Mouse (Mus musculus): ENCODE measurements around the gene Cav3. TPM values are rescaled to one million over a fixed set of nuclear protein-coding genes. Genes with fewer than 3 reads are reported as not detected.

Cav3 gene
- total RNA-seq, 2 experiments from 2014 or later = 0.69 to 0.96 TPM

GRCm38 (mm10) chr6:112493371-112493770 lies 34.1 kb downstream of the Cav3 start:
- DNase-seq (ENCODE audit: extremely low spot score in 1 of 2, low spot score in 1 of 2) = no peak

- no peak for DNase-seq (ENCODE audit: extremely low spot score in 1 of 2, low spot score in 1 of 2)
Observed at GRCm38 (mm10) chr6:112494620-112495081, 35.3 kb downstream of the Cav3 start.

GRCm38 (mm10) chr6:112495219-112495618 lies 35.9 kb downstream of the Cav3 start:
- DNase-seq (ENCODE audit: extremely low spot score in 1 of 2, low spot score in 1 of 2) = no peak

- DNase-seq (ENCODE audit: extremely low spot score in 1 of 2, low spot score in 1 of 2) = no peak
Observed at GRCm38 (mm10) chr6:112496291-112497060, 37.2 kb downstream of the Cav3 start.

- no peak for DNase-seq (ENCODE audit: extremely low spot score in 1 of 2, low spot score in 1 of 2)
Observed at GRCm38 (mm10) chr6:112497456-112497855, 38.2 kb downstream of the Cav3 start.

- DNase-seq (ENCODE audit: extremely low spot score in 1 of 2, low spot score in 1 of 2) = no peak
Observed at GRCm38 (mm10) chr6:112498716-112499115, 39.4 kb downstream of the Cav3 start.

GRCm38 (mm10) chr6:112499456-112499855 lies 40.2 kb downstream of the Cav3 start:
- no peak for DNase-seq (ENCODE audit: extremely low spot score in 1 of 2, low spot score in 1 of 2)

- peak in 1 of 2 experiments; percentile 30 for DNase-seq (ENCODE audit: extremely low spot score in 1 of 2, low spot score in 1 of 2)
Observed at GRCm38 (mm10) chr6:112501156-112501555, 41.9 kb downstream of the Cav3 start.

- DNase-seq (ENCODE audit: extremely low spot score in 1 of 2, low spot score in 1 of 2) = no peak
Observed at GRCm38 (mm10) chr6:112507617-112508016, 48.3 kb downstream of the Cav3 start.

- no peak for DNase-seq (ENCODE audit: extremely low spot score in 1 of 2, low spot score in 1 of 2)
Observed at GRCm38 (mm10) chr6:112509590-112510131, 50.4 kb downstream of the Cav3 start.

- DNase-seq (ENCODE audit: extremely low spot score in 1 of 2, low spot score in 1 of 2) = no peak
Observed at GRCm38 (mm10) chr6:112510346-112510745, 51.0 kb downstream of the Cav3 start.

- DNase-seq (ENCODE audit: extremely low spot score in 1 of 2, low spot score in 1 of 2) = no peak
Observed at GRCm38 (mm10) chr6:112514591-112514990, 55.3 kb downstream of the Cav3 start.

- no peak for DNase-seq (ENCODE audit: extremely low spot score in 1 of 2, low spot score in 1 of 2)
Observed at GRCm38 (mm10) chr6:112516496-112516895, 57.2 kb downstream of the Cav3 start.

- no peak for DNase-seq (ENCODE audit: extremely low spot score in 1 of 2, low spot score in 1 of 2)
Observed at GRCm38 (mm10) chr6:112517572-112517971, 58.3 kb downstream of the Cav3 start.

- no peak for DNase-seq (ENCODE audit: extremely low spot score in 1 of 2, low spot score in 1 of 2)
Observed at GRCm38 (mm10) chr6:112517991-112518390, 58.7 kb downstream of the Cav3 start.

Other genes starting within 250 kb of the Cav3 start
- gene Lmcd1, start 185.7 kb upstream of the Cav3 start, total RNA-seq (2021) = 1 to 10 TPM; 7.3 to 8.4 TPM
- under 1 TPM; 0.26 to 0.69 TPM for gene Ssu2, start 71.5 kb upstream of the Cav3 start, total RNA-seq (2021)
- gene Oxtr, start 30.4 kb downstream of the Cav3 start, total RNA-seq (2021) = 1 to 10 TPM; 7.2 to 9.9 TPM
- 1 to 10 TPM; 6.8 TPM for gene Rad18, start 237.2 kb downstream of the Cav3 start, total RNA-seq (2021)